Mouse (Mus musculus) kidney, adult 11 months (tissue): ENCODE results near the gene A730046J19Rik.

Source experiments
- DNase-seq: peaks from one replicate; pipeline ENCODE4 v3.0.0; 2022

The A730046J19Rik gene

DNA sequence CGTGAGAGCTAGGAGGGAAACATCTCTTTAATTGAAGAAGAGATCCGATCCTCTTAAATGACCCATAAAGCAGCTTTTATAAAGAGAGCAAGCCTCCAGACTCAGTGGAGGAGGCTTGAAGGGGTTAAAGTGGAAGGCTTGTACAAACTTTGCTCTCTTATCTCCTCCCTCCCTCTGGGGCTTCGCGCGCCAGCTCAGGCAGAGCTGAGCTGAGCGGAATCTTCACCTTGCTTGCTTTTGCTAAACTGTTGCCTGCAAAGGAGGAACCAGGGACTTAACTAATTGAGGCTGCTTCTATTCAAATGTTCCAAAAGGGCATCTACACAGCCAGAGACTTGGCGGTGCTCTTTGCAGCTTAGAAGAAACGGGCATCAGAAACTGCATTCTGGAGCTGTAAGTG, at the start of gene A730046J19Rik:
TSS of gene A730046J19Rik (plus strand) at position 173 of the 400 bp plus-strand sequence.
- DNase-seq, result no peak

- DNase-seq, result no peak
These were observed 48.7 kb upstream of the A730046J19Rik start for GRCm38 (mm10) chrX:144104619-144105416.

- no peak for DNase-seq
These were observed 17.2 kb upstream of the A730046J19Rik start for GRCm38 (mm10) chrX:144136281-144136680.

- DNase-seq, result no peak
These were observed 3.5 kb upstream of the A730046J19Rik start for GRCm38 (mm10) chrX:144149987-144150386.

GRCm38 (mm10) chrX:144154111-144154510, 616 bp downstream of the A730046J19Rik start:
- no peak for DNase-seq

GRCm38 (mm10) chrX:144162936-144163335, 9.4 kb downstream of the A730046J19Rik start:
- DNase-seq, result no peak
